Mouse (Mus musculus): ENCODE data around the gene Galnt18.

Gene Galnt18

GRCm38 (mm10) chr7:111559011-111559410, 220.8 kb downstream of the Galnt18 start:
- DNase-seq (ENCODE audit: low read depth): no peak

- no peak for DNase-seq (ENCODE audit: low read depth)
Observed at GRCm38 (mm10) chr7:111550987-111551386, 228.8 kb downstream of the Galnt18 start.

- DNase-seq (ENCODE audit: low read depth): no peak
Observed at GRCm38 (mm10) chr7:111547069-111547468, 232.7 kb downstream of the Galnt18 start.

GRCm38 (mm10) chr7:111545614-111546013, 234.2 kb downstream of the Galnt18 start:
- no peak for DNase-seq (ENCODE audit: low read depth)

- no peak for DNase-seq (ENCODE audit: low read depth)
Observed at GRCm38 (mm10) chr7:111537946-111538345, 241.8 kb downstream of the Galnt18 start.

- no peak for DNase-seq (ENCODE audit: low read depth)
Observed at GRCm38 (mm10) chr7:111534826-111535405, 244.9 kb downstream of the Galnt18 start.

- no peak for DNase-seq (ENCODE audit: low read depth)
Observed at GRCm38 (mm10) chr7:111528961-111529643, 250.7 kb downstream of the Galnt18 start.

GRCm38 (mm10) chr7:111528462-111528861, 251.3 kb downstream of the Galnt18 start:
- no peak for DNase-seq (ENCODE audit: low read depth)

GRCm38 (mm10) chr7:111520881-111521280, 258.9 kb downstream of the Galnt18 start:
- DNase-seq (ENCODE audit: low read depth): no peak

- DNase-seq (ENCODE audit: low read depth): no peak
Observed at GRCm38 (mm10) chr7:111518581-111519242, 261.1 kb downstream of the Galnt18 start.

GRCm38 (mm10) chr7:111516882-111517281, 262.9 kb downstream of the Galnt18 start:
- no peak for DNase-seq (ENCODE audit: low read depth)

- no peak for DNase-seq (ENCODE audit: low read depth)
Observed at GRCm38 (mm10) chr7:111515471-111515870, 264.3 kb downstream of the Galnt18 start.

GRCm38 (mm10) chr7:111509167-111509854, 270.5 kb downstream of the Galnt18 start:
- DNase-seq (ENCODE audit: low read depth): no peak

GRCm38 (mm10) chr7:111500616-111501015, 279.2 kb downstream of the Galnt18 start:
- no peak for DNase-seq (ENCODE audit: low read depth)

GRCm38 (mm10) chr7:111499255-111499790, 280.5 kb downstream of the Galnt18 start:
- no peak for DNase-seq (ENCODE audit: low read depth)

- DNase-seq (ENCODE audit: low read depth): no peak
Observed at GRCm38 (mm10) chr7:111497191-111497590, 282.6 kb downstream of the Galnt18 start.

GRCm38 (mm10) chr7:111492242-111492949, 287.4 kb downstream of the Galnt18 start:
- no peak for DNase-seq (ENCODE audit: low read depth)

- DNase-seq (ENCODE audit: low read depth): no peak
Observed at GRCm38 (mm10) chr7:111491566-111491965, 288.2 kb downstream of the Galnt18 start.

- no peak for DNase-seq (ENCODE audit: low read depth)
Observed at GRCm38 (mm10) chr7:111486811-111487333, 292.9 kb downstream of the Galnt18 start.

- DNase-seq (ENCODE audit: low read depth): no peak
Observed at GRCm38 (mm10) chr7:111483896-111484295, 295.9 kb downstream of the Galnt18 start.

- DNase-seq (ENCODE audit: low read depth): no peak
Observed at GRCm38 (mm10) chr7:111483321-111483720, 296.5 kb downstream of the Galnt18 start.
